Mouse (Mus musculus) stomach, embryonic 15.5 days (tissue): ENCODE results near the gene Gm10392. TPM values are rescaled to one million over a fixed set of nuclear protein-coding genes. Genes with fewer than 3 reads are reported as not detected.

Experiments
- polyA plus RNA-seq: library from polyadenylated mRNA; unstranded; fragments of >200 nt; fragmentation: Nextera tagmentation; extraction: Ambion mirVana; gene quantifications from 2 replicates; pipeline ENCODE4 v1.2.1, GENCODE M21; 2015

Gene Gm10392
- polyA plus RNA-seq, 1 experiment from 2014 or later: 0.13 TPM

Other genes with a start within 250 kb of the Gm10392 start
- gene Coro6, start 56.8 kb downstream of the Gm10392 start, polyA plus RNA-seq: 0.17 and 0.18 TPM in 2 replicates
- gene Ankrd13b, start 29.5 kb downstream of the Gm10392 start, polyA plus RNA-seq: 5.9 and 6.2 TPM in 2 replicates
- 9.7 and 10.9 TPM in 2 replicates for gene Git1, start 25.6 kb downstream of the Gm10392 start, polyA plus RNA-seq
- 4.0 and 5.2 TPM in 2 replicates for gene Abhd15, start 4.1 kb downstream of the Gm10392 start, polyA plus RNA-seq
- gene Trp53i13, start 3.2 kb downstream of the Gm10392 start, polyA plus RNA-seq: 33.7 and 35.8 TPM in 2 replicates
- gene Taok1, start 88.6 kb upstream of the Gm10392 start, polyA plus RNA-seq: 12.4 and 13.4 TPM in 2 replicates
- gene Nufip2, start 167.0 kb upstream of the Gm10392 start, polyA plus RNA-seq: 4.9 and 5.0 TPM in 2 replicates
- gene Cryba1, start 206.1 kb upstream of the Gm10392 start, polyA plus RNA-seq: 0.13 TPM in 1 of 2 replicates, not detected in the other
- 29.7 and 29.9 TPM in 2 replicates for gene Myo18a, start 244.0 kb upstream of the Gm10392 start, polyA plus RNA-seq